In the genomic region with DNA sequence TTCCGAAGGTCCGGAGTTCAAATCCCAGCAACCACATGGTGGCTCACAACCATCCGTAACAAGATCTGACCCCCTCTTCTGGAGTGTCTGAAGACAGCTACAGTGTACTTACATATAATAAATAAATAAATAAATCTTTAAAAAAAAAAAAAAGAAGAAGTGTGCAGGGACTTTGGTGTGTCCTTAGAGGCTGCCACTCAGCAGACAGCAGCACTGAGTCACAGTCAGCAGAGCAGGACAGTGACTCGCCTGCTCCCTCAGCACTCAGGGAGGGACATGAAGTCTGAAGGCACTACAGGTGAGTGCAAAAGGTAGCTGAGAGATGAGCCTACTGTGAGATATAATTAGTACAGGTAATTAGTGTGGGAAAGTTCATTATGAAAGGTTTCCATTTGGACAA, we compare ENCODE assay signal across 5 mouse cellular contexts. TPM values are rescaled to one million over a fixed set of nuclear protein-coding genes. Genes with fewer than 3 reads are reported as not detected.
DNase-seq lines count a peak whose midpoint lies in the region; ATAC-seq and TF ChIP-seq lines count a peak whose summit lies in the region.
"Not testable (repeated sequence)": the region's sequence is repeated elsewhere in the genome, so short reads cannot be mapped to it uniquely, and the experiment has no call there.

No protein-coding gene starts in this region.

- not testable (repeated sequence) for TF ChIP-seq RAD21 in MEL (IDR thresholded peaks at IDR 0.05; ENCODE audit: low read depth, low read length)

- not testable (repeated sequence) for H3K27me3 ChIP-seq in MEL (ENCODE audit: control insufficient read depth in 1 of 2, insufficient read depth in 2 of 2, low read length in 2 of 2); liver, embryonic 12.5 days (replicated peaks); splenic B cell, adult 2 months (ENCODE audit: control insufficient read depth, insufficient read depth, low read length, poor library complexity, severe bottlenecking)

- H3K79me2 ChIP-seq in MEL (ENCODE audit: control insufficient read depth, insufficient read depth, low read length, poor library complexity), result not testable (repeated sequence)

- not testable (repeated sequence) for H3K36me3 ChIP-seq in MEL (ENCODE audit: control insufficient read depth in 1 of 2, insufficient read depth in 2 of 2, low read length in 2 of 2); splenic B cell, adult 2 months (ENCODE audit: control insufficient read depth, insufficient read depth, low read length, poor library complexity, severe bottlenecking)
- H3K36me3 ChIP-seq in liver, embryonic 12.5 days, result peaks cover 25% of the 10 kb centered on the region

- not testable (repeated sequence) for H3K9ac ChIP-seq in MEL (ENCODE audit: control insufficient read depth, low read depth, low read length, poor library complexity, severe bottlenecking); liver, embryonic 12.5 days

- not testable (repeated sequence) for H3K9me3 ChIP-seq in MEL (replicated peaks; ENCODE audit: insufficient read depth, low read length); liver, embryonic 12.5 days (replicated peaks)

- H3K4me3 ChIP-seq in MEL (ENCODE audit: control insufficient read depth in 1 of 2, insufficient read depth in 1 of 2, low read depth in 2 of 2, low read length in 2 of 2); gastrocnemius, adult 2 months; liver, embryonic 12.5 days: not testable (repeated sequence)

- TF ChIP-seq CTCF in MEL (IDR thresholded peaks at IDR 0.05 in 2 of 3, conservative IDR thresholded peaks at IDR 0.05 in 1 of 3; ENCODE audit: control insufficient read depth in 1 of 3, insufficient read depth in 1 of 3, low read depth in 2 of 3, low read length in 3 of 3, poor library complexity in 1 of 3, severe bottlenecking in 1 of 3); gastrocnemius, adult 2 months (IDR thresholded peaks at IDR 0.05): not testable (repeated sequence)

- H3K4me2 ChIP-seq in liver, embryonic 12.5 days, result not testable (repeated sequence)

- not testable (repeated sequence) for H3K27ac ChIP-seq in MEL (ENCODE audit: control insufficient read depth, low read depth, low read length); liver, embryonic 12.5 days
- H3K27ac ChIP-seq in gastrocnemius, adult 2 months, result peak overlapping the region; percentile 38; the same call in 1 of the 2 replicates

- H3K4me1 ChIP-seq in MEL (ENCODE audit: control insufficient read depth in 1 of 2, insufficient read depth in 2 of 2, low read length in 2 of 2), result not testable (repeated sequence)
- peaks cover 46% of the 10 kb centered on the region for H3K4me1 ChIP-seq in liver, embryonic 12.5 days

- TF ChIP-seq POLR2A in MEL (IDR thresholded peaks at IDR 0.05; ENCODE audit: control insufficient read depth in 1 of 2, insufficient read depth in 1 of 2, low read depth in 1 of 2, low read length in 2 of 2, poor library complexity in 1 of 2), result not testable (repeated sequence)

- not testable (repeated sequence) for TF ChIP-seq EP300 in MEL (IDR thresholded peaks at IDR 0.05; ENCODE audit: low read depth in 1 of 2, low read length in 2 of 2)

- intact Hi-C loops in gastrocnemius, adult 2 months (cut with DNase I), result not testable (repeated sequence)

- DNase-seq in 416B (ENCODE audit: low read depth) (peak; percentile 57), MEL (ENCODE audit: low read depth, low spot score) (peak; percentile 44)
- not testable (repeated sequence) for DNase-seq in gastrocnemius, adult 2 months
- DNase-seq in splenic B cell, adult 2 months (ENCODE audit: low read depth, low spot score), result peak; percentile 18

- 93% methylated on average over 4 of the region's 4 CpGs for WGBS in liver, embryonic 12.5 days (ENCODE audit: insufficient replicate concordance)

- peak; percentile 22; the same call in 1 of the 2 replicates for ATAC-seq in liver, embryonic 12.5 days

TF ChIP-seq in MEL, 35 proteins besides CTCF, POLR2A, EP300 and RAD21:
- TF ChIP-seq ZNF384 (IDR thresholded peaks at IDR 0.05; ENCODE audit: low read depth, low read length), result peak; percentile 51; the same call in 1 of the 2 replicates

RNA-seq across cellular contexts. Expression of a gene that starts 41.4 kb away (rescaled TPM):
- 20.3 and 21.3 TPM in 2 replicates for total RNA-seq in MEL (2012; rRNA removed)
- 10 to 100 TPM; 25.9 to 31.2 TPM for polyA plus RNA-seq in MEL (2012; ENCODE audit: insufficient read depth in 1 of 2, insufficient read length in 2 of 2, low read depth in 1 of 2, low replicate concordance in 2 of 2, missing spikeins in 1 of 2)
- total RNA-seq in gastrocnemius, adult 2 months (2021), result 10 to 100 TPM; 13.1 to 13.2 TPM
- 14.1 and 14.5 TPM in 2 replicates for polyA plus RNA-seq in liver, embryonic 12.5 days (2016; fragmentation: Nextera tagmentation; extraction: Ambion mirVana)
